Mouse (Mus musculus) myocyte (in vitro differentiated cells): ENCODE measurements around the gene Scrn2.

Experiments
- E2F4 ChIP-seq: IDR thresholded peaks from one replicate; pipeline ENCODE4 v1.6.1; 2011; ENCODE audit warnings: mild to moderate bottlenecking, control low read depth, moderate library complexity; ENCODE audit not compliant: insufficient read depth
- MYOD1 ChIP-seq, 3 experiments: IDR thresholded peaks; one replicate each; pipeline ENCODE4 v1.6.1; 2011; ENCODE audit warnings: control low read depth in 2 of 3, low read depth in 2 of 3, mild to moderate bottlenecking in 2 of 3, moderate library complexity in 1 of 3; ENCODE audit not compliant: insufficient read length in 2 of 3, control insufficient read depth in 1 of 3
- POLR2A ChIP-seq: IDR thresholded peaks from one replicate; pipeline ENCODE4 v1.6.1; 2011; ENCODE audit warnings: low read depth, mild to moderate bottlenecking, control low read depth, moderate library complexity; ENCODE audit not compliant: insufficient read length
- POLR2AphosphoS2 ChIP-seq: IDR thresholded peaks from one replicate; pipeline ENCODE4 v1.6.1; 2011; ENCODE audit warnings: low read depth, control low read depth; ENCODE audit not compliant: insufficient read length
- TCF3 ChIP-seq: IDR thresholded peaks from one replicate; pipeline ENCODE4 v1.6.1; 2011; ENCODE audit warnings: low read depth, control low read depth; ENCODE audit not compliant: insufficient read length

DNA sequence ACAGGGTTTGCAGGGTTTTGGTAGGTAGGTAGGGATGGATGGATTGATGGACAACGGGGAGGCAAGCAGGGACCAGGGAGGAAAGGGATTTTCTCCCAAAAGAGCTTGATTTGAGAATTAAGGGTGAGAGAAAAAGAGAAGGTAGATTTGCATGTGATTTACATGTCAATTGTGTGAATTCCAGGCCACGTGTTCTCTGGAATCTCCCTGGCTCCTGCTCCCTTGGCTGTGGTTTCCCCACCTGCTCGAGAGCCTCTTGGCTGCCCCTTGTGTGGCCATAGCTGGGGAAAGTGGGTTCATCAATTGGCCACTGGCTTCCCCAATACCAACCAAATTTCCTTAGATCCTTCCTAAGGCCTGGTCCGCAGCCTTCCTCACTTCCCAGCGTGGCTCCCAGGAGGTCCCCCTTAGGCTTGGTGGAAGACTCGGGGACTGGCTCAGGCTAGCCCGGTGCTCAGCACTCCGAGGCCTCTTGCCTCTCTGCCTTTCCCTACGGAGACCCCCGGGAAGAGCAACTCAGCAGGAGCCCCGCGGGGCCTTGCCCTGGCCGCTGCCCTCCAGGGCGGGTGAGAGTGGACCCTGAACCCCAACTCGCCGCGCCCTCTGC is 32.9 kb upstream of the Scrn2 start:
- TF ChIP-seq POLR2A (no peak), TCF3 (no peak), POLR2AphosphoS2 (no peak), MYOD1 (IDR thresholded peaks at IDR 0.05; ENCODE audit: control insufficient read depth in 1 of 3, insufficient read length in 2 of 3, low read depth in 2 of 3) (peak in 2 of 3 experiments; percentile 21 to 57), E2F4 (no peak)
